Mouse (Mus musculus) thymus, postnatal 14 days (tissue): ENCODE results near the gene Rapgef3.

ENCODE experiments used
- DNase-seq: peaks from one replicate; pipeline ENCODE4 v3.0.0; 2021

Gene Rapgef3

DNA sequence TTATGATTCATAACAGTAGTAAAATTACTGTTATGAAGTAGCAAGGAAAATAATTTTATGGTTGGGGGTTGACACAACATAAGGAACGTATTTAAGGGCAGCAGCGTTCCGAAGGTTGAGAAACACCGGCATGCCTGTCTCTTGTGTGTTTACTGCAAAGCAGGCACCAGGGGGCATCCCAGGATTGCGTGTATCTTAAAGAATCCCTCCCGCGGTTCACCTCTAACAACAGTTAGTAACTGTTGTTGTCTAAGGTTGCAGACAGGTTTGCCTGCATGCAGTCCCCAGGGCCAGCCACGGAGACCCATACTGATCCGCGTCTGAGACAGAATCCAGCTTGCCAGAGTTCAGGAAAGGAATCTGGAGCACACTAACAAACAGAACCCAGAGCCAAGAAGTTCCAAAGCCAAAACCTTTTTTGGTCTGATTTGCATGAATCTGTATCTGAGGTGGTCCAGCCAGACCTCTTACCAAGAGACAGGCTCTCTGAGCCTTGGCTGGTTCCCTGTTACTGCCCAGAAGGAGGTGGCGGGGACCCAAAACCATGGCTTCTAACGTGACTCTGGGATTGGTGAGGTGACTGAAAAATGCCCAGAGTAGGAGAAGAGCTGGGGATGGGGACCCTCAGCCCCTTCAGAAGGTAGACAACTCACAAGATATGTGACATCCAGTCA is 49.8 kb downstream of the Rapgef3 start:
- peak; percentile 87 for DNase-seq

- DNase-seq = no peak
These were observed 51.0 kb downstream of the Rapgef3 start for GRCm38 (mm10) chr15:97716782-97717181.

DNA sequence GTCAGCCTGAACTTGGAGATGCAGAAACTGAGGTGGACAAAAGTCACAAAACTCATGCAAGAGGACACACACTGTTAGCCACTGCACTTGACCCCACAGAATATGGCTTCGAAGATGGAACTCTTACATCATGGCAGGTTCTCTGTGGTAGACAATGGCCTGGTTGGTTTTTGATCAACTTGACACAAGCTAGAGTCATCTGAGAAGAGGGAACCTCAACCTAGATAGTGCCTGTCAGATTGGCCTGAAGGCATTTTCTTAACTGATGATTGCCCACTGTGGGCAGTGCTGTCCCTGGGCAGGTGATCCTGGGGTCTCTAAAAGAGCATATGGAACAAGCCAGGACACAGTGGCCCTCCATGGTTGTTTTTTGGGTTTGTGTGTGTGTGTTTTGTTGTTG is 52.0 kb downstream of the Rapgef3 start:
- DNase-seq = no peak

DNA sequence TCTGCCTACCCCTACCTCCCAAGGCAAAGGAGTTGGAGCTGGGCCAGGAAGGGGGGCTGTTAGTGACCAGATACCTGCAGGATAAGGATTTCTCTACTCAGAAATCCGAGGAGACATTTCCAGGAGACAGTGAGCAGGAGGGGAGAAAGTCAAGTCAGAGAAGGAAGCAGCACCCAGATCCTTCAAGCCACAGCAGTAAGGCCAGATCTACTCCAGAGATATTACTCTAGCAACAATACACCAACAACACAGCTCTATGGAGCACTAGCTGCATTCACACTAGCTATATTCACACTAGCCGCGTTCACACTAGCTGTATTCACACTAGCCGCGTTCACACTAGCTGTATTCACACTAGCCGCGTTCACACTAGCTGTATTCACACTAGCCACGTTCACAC is 52.7 kb downstream of the Rapgef3 start:
- DNase-seq = no peak

GRCm38 (mm10) chr15:97712546-97712945 is 55.2 kb downstream of the Rapgef3 start:
- no peak for DNase-seq

DNA sequence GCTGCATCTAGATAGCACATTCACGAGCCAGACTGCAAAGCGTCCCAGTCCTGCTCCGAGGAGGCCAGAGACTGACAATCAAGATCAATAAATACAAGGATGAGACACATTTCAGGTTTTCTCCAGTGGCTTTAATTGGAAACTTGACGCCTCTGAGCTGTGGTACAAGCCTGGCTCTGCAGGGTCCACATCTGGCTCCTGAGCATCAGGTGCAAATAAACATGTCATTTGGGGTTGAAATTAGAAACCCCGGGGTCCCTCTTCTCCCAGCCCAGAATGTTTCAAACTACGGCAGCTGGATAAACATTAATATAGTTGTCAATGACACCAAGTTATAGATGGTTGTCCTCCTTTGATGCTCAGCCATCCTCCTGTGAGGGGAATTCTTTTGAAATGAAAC is 56.9 kb downstream of the Rapgef3 start:
- DNase-seq = no peak

DNA sequence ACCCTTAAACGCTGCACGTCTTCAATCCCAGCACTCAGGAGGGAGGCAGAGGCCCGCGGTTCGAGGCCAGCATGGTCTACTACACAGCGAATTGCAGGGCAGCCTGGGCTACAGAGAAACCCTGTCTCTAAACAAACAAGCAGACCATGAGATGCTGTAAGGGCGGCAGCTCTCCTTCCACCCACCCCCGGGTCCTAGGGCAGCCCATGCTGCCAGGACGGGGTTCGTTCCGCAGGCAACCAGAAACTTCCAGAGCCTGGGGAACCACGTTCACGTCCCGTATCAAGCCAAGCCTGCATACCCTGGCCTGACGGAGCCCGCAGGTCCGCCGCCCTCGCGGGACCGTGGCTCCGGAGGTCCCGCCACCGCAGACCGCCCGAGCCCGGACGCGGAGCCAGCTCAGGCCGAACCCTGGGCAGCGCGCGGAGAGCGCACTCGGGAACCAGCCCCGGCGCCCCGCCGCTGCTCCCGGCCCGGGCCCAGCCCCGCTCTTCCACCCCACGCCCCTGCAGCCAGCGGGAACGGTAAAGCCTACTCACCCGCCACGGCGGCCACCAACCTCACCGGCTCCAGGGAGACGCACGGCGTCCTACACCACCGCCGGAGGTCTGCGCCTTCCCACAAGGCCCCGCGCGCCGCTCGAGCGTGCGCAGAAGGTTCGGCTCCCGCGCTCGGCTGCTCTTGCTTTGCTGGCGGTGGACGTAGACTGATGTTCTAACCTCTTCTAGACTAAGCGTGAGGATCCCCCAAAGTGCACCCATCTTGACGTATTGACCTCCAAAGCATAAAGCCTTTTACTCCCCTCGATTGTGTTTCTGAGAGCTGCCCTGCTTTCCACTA is 62.3 kb downstream of the Rapgef3 start, which contains the start of gene Rpap3:
TSS of gene Rpap3 (minus strand) at position 615 of the 840 bp plus-strand sequence.
- peak; percentile 91 for DNase-seq

- no peak for DNase-seq
These were observed 71.2 kb downstream of the Rapgef3 start for GRCm38 (mm10) chr15:97696616-97697015.
